Mouse (Mus musculus) layer of hippocampus, adult 9-10 months (tissue): ENCODE measurements around the gene Acsl1.

Source experiments
- DNase-seq: peaks from one replicate; pipeline ENCODE4 v3.0.0; 2022; ENCODE audit warnings: low spot score

Gene Acsl1

GRCm38 (mm10) chr8:46470792-46471781 lies at the start of gene Acsl1:
Gene Acsl1 (plus strand): TSS chr8:46471037.
- peak; percentile 95 for DNase-seq

- no peak for DNase-seq
Measured at GRCm38 (mm10) chr8:46421515-46421914, 49.3 kb upstream of the Acsl1 start.

GRCm38 (mm10) chr8:46427940-46428339 lies 42.9 kb upstream of the Acsl1 start:
- no peak for DNase-seq

GRCm38 (mm10) chr8:46429871-46430270 lies 41.0 kb upstream of the Acsl1 start:
- DNase-seq: peak; percentile 6

- no peak for DNase-seq
Measured at GRCm38 (mm10) chr8:46431921-46432320, 38.9 kb upstream of the Acsl1 start.

GRCm38 (mm10) chr8:46432581-46432980 lies 38.3 kb upstream of the Acsl1 start:
- no peak for DNase-seq

GRCm38 (mm10) chr8:46433656-46434055 lies 37.2 kb upstream of the Acsl1 start:
- no peak for DNase-seq

DNA sequence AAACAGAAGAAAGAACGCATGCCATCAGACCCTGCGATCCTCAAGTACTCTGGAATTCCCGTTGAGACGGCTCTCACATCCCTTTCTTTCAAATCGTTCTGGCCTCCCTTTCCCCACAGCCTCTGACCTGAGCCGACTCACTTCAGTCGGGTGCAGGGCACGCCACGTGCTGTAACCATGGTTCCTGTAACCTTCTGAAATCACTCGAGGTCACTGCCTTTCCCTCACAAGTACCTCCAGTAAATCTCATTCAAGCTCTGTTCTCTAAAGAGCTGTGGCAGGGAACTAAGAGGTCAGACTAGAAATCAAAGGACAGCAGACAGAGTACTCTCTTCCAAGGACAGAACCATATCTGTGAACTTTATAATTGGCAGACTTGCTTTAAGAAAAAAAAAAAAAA lies 32.3 kb upstream of the Acsl1 start:
- DNase-seq: no peak

GRCm38 (mm10) chr8:46445964-46446915 lies 24.6 kb upstream of the Acsl1 start:
- no peak for DNase-seq

GRCm38 (mm10) chr8:46447334-46447733 lies 23.5 kb upstream of the Acsl1 start:
- DNase-seq: no peak

DNA sequence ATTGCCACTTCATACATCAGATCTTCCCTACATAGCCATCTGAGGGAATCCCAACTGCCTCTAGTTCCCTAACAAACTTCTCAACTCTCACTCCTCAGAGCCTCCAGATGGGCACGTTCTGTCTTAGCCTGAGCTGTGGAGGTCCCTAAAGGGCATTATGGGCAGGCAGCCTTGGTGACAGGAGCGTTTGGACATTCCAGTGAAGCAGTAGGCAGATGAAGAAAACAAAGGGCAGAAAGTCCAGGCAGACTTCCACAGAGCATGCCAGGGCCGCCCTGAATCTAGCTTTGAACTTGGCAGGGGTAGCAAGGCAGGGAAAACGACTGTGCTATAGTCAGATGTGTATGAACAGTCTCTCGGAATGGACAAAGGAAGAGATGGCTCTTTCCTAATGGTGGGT lies 22.2 kb upstream of the Acsl1 start:
- DNase-seq: no peak

DNA sequence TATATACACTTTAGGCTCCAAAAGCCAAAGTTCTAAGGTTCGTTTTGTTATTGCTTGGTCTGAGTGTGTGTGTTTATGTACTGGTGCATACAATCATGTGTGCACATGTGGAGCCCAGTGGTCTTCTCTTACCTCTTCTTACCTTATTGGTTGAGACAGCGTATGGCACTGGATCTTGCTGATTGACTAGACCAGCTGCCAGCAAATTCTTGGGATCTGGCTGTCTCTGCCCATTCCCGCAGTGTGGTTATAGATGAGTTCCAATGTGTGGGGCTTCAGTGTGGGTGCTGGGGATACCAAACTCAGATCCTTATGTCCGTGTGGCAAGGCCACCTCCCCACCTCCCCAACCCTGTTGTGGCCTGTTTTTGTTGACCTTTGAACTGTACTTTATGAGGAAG lies 21.8 kb upstream of the Acsl1 start:
- DNase-seq: no peak

GRCm38 (mm10) chr8:46449723-46450251 lies 21.1 kb upstream of the Acsl1 start:
- no peak for DNase-seq

GRCm38 (mm10) chr8:46458215-46458811 lies 12.5 kb upstream of the Acsl1 start:
- DNase-seq: no peak

- no peak for DNase-seq
Measured at GRCm38 (mm10) chr8:46468400-46468799, 2.4 kb upstream of the Acsl1 start.

- no peak for DNase-seq
Measured at GRCm38 (mm10) chr8:46469071-46469769, 1.6 kb upstream of the Acsl1 start.

- no peak for DNase-seq
Measured at GRCm38 (mm10) chr8:46470091-46470791, 596 bp upstream of the Acsl1 start.

DNA sequence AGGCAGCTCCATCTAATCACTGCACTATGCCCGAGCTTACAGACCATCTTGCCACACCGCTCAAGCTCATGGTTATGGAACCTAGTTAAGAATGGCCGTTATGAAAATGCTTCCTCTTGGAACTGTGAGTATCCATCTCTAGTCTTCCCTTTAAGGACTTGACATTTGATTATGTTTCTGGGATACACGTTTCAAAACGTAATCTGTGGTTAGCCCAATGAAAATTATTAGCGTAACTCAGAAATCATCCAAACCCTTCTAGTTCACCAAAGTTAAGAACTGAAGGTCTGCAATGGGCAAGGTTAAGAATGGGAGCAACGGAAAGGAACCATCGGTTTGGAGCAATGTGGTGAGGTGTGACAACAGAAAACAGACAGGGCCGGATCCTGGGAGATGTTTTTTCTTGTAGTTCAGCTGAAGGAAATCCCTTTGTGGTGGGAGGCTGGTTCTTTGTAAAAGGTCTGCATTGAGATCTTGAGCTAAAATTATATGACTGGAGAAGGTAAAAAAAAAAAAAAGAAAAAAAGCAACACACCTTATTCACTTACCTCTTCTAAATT lies 1.2 kb downstream of the Acsl1 start:
- no peak for DNase-seq

DNA sequence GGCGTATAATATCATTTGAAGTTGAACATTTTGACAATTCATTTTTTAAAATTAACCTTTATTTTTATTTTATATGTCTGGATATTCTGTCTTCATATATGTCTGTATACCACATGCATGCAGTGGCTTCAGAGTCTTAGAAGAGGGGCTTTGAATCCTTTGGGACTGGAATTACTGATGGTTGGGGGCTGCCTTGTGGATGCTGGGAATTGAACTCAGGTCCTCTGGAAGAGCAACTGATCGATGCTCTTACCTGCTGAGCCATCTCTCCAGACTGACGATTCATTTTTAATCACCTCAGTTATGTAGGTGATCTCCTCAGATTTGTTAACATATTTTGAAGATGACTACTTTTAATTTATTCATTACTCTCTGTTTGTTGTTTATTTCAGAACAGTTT lies 3.3 kb downstream of the Acsl1 start:
- no peak for DNase-seq

DNA sequence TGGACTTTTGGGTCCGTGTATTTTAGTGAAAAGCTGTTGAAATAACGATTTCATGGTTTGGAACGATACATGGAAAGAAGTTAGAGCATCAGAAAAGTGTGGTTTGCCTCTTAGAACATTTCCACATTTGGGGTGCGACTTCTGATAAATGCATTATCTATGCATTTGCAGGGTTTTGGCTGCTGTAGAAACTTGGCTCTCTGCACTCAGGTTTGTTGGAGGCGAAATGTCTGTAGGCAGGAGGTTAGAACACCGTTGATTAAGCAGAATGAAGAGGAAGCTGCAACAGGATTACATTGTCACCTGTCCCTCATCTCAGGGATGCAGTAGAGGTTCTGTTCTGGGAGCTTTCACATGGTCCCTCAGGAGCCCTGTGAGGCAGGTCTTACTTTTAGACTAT lies 3.8 kb downstream of the Acsl1 start:
- no peak for DNase-seq
